Mouse (Mus musculus) monocyte, adult 5-6 weeks (primary cell): ENCODE results near the gene Slc38a2. TPM values are rescaled to one million over a fixed set of nuclear protein-coding genes. Genes with fewer than 3 reads are reported as not detected.

ENCODE experiments used
- ATAC-seq: fragments of 153-309, 156-312 bp; replicated peaks from 2 replicates; pipeline ENCODE4 v1.8.0; 2017; ENCODE audit warnings: mild to moderate bottlenecking; ENCODE audit not compliant: low TSS enrichment, insufficient number of reproducible peaks, severe bottlenecking, poor library complexity, low FRiP score
- total RNA-seq: library from RNA; stranded (forward); fragments of 200-1000, 200-491, 200-594 nt; gene quantifications from 3 replicates; pipeline ENCODE4 v1.2.3, GENCODE M21; 2017

Slc38a2 gene
- total RNA-seq, 1 experiment from 2014 or later = 68.3 TPM

DNA sequence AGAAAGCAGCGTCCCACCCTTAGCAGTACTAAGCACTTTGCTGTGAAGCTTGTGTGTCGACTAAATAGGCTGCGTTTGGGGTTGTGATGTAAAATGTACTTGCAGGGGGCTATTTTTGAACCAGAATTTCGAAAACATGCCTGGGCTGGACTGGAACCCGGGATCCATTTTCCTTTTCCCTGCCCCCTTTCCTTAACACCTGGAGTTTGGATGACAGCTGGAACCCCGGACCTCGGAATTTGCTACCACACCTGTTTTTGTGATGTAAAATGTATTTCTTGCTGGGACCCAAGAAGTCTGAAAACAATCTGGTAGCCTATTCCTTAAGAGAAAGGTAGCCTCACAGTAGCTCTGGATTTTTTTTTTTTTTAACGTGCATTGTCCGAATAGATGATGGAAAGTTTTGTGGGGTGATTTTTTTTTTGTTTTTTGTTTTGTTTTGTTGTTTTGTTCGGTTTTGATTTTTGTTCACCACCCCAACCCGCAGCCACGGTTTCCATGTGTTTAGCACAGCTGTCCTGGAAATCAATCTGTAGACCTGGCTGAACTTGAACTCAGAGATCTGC, 3.0 kb upstream of the Slc38a2 start:
- no peak for ATAC-seq

DNA sequence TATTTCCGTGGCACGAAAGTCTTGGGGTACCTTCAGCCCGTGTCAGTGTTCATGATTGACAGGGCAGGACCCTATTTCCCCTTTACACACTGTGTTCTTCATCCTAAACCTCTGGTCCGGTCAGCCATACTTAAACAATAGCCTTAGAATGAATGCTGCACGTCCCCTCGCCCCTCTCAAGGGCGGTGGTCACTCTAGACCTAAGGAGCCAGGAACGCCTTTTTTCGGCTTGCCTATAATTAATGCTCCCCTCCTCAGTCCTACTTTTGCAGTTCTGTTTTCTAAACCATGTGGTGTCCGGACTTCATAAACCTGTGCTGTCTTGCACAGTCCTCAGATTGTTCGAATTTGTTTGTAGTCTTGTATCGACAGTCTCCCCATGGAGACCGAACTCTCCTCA, 1.2 kb upstream of the Slc38a2 start:
- no peak for ATAC-seq

DNA sequence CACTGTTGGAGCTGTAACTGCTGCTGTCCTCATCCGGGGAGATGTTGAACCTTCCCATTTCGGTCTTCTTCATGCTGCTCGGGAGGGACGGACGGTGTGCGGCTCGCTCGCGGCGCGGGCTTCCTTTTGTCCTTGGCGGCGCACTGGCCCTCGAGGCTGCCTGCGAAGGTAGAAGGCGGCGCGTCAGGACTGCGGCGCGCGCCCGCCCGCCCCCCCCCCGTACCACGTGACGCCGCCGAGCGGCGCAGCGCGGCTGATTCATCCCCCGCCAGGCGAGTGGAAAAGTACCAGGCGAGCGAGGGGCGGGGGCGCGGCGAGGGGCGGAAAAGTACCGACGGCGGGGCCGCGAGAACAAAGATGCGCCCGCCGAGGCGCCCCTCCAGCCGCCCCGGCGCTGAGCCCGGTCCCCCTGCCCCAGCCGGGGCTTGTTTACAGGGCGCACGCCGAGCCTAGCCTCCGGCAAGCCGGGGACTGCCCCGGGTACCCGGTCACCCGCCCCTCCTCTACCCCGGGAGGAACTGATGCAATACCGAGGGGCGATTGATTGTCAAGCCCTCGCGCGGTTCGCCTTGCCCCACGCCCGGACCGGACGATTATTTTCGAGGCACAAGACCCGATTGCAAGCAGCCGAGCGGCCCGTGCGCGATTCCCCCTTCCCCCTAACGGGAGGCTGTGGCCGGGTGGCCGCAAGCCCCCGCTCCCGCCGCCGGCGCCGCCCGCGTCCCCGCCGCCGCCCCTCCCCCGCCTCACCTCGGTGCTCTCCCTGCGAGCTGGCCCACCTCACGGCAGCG, 677 bp downstream of the Slc38a2 start:
- ATAC-seq = peak; percentile 54

DNA sequence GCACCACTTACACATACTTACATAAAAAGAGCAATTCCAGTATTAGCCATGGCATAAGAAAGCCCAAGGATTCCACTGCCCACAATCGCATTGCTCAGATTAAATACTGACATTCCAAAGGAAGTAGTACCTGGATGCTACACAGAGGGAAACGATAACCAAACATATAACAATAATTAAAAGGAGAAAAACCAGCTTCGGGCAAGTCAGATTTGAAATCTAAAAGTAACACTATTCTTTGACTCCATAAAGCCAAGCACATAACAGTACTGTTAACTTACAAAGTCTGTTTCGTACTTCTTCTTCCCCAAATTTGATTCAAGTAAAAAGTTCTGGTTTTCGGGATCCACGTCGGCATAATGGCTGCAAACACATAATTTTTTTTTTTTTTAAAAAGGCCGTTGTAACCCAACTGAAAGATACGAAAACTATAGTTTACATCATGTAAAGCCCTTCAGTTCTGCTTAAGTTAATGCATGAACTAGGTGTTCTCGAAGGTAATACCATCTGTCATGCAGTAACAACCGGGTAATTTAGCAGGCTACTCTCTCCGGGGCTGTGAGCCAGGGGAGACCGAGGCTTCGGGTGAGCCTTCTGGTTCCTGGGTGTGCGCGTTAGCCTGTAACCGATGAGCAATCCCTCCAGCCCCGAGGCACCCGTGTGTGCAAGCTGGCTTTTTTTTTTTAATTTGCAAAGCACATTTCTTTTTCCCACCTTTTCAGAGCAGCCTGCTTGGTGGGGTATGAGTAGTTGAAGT, 1.5 kb downstream of the Slc38a2 start:
- ATAC-seq = peak; percentile 2; the same call in 1 of the 2 replicates

DNA sequence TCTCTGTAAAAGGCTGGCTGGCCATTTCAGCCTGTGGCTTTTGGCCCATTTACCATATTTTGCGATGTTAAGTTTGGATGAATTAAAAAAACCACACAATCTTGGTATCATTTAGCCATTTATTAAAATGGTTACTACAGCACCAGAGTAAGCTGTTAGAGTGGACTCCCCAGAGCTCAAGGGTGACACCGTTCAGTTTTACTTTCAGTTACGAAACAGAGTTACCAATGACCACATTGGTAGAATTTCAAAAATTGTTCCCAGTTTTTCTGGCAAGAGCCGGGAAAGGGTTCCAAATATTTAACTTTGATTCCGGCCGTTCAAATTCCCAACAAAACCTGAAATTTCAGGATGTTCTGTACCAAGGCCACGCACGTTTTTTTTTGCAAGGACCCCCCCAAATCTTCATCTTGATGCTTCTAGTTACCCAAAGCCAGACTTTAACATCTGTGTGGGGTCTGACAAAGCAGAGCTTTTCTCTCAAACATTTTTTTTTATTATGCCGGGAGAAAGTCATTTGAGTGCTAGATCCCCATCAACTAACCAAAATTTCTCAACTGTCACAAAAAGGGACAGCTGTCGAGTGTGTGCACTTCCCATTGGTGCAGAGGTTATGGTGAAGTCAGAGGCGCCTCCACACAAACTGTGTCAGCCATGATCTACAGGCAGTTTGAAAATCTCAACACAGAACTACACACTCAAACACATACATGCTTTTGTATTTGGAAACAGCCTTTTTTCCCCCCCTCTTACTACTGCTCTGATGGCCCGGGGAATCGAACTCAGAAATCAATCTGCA, 2.8 kb downstream of the Slc38a2 start:
- no peak for ATAC-seq

DNA sequence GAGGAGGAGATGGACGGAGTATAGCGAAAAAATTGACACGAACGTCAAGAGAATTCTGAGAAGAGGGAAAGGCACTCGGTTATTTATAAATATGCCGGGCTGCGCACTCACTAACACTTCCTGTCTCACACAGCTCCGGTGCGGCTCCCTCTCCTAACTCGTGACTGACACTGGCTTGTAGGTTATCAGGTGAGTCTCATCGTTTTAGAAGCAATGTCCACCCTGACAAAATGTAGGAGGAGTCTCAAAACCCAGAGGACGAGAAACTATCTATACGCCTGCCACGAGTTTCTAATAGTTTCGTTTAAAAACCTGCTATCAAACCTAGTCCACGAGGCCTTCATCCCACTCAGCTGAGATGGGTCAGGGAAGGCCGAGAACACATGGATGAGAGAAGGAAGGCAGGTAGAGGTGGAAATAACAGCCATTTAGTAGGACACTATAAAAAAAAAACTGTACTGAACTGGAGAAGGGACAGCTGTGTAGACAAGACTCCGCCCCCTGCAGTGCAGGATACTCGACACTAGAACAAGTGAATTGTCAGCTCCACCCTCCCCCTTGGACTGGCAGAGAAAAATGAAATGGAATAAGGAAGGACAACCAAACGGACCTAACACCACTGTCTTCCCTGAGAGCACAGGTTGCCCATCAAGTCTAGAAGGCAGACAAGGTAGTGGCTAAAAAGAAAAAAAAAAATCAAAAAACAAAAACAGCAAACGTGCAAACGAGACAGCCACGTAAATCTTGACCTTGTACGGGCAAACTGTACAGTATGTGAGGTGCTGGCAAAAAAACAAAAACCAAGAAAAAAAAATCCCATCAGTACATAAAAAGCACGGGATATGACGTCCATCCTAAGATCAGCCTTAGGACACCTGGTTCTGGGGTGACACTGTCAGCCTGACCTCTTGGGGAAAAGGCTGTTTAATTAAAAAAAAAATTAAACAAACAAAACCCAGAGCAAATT, 3.8 kb downstream of the Slc38a2 start:
- ATAC-seq = no peak

DNA sequence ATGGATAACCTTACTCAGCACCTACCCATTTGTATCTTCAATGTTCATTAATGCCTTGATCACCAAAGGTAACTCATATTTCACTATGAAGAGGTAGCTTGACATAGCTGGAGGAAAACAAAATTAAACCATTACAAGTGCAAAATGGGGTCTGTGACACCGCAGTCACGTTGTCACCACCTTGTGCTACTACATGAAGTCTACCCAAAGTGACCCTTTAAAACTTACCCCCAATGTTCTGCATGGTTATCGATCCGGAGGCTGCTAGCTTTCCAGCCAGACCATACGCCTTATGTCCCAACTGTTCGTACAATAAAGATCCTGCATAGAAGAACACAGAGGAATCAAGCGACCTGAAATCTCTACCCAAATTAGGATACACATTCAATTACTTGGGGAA, 4.5 kb downstream of the Slc38a2 start:
- ATAC-seq = no peak

DNA sequence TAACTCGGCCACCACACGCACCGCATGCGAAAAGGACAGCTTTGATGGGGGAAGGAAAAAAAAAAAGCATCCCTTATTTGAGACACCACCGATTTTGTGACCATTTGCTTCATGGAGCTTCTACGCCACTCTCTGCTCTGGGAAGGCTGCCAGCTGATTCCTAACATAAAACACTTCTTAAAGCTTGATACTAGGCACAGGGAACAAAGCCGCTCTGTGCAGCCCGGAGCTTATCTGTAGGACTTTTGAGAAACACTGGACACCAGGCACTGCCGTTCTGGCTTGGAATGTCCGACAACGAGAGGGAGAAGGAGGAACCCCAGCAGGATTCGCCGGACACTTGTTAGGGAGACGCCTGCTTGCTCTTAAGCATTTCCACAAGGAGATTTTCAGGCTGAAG, 5.8 kb downstream of the Slc38a2 start:
- ATAC-seq = no peak

DNA sequence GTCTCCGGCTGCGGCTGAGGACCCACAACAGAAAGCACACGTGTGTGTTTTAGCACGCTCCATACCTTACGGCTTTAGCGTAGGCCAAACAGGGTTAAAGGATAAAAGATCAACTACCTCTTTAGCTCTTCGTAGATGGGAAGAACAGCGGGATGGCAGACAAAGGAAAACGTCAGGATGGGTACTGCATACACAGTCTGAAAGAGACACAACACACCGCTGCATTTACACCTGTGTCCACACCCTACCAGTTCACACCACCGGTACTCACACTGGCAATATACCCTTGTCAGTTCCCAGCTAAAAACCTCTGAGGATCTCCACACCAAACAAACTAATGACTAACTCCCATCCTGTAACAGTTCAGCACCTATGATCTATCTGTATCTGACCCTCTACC, 7.1 kb downstream of the Slc38a2 start:
- ATAC-seq = no peak

DNA sequence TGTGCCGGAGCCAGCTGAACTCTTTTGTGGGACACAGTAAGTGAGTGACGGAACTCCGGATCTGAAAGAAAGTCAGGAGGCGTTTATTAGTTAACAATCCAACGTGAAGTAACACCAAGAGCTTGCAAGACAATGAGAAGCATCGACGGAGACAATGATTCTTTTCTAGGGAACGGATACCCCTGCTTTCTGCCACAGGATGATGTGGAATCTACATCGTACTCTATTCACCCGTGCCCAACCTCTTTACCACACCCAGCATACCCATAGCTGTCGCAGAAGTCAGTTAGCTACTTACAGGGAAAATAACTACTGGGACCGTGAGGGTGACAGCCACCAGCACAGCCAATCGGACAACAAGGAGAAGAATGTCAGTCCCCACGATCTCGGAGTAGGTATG, 8.1 kb downstream of the Slc38a2 start:
- ATAC-seq = no peak

DNA sequence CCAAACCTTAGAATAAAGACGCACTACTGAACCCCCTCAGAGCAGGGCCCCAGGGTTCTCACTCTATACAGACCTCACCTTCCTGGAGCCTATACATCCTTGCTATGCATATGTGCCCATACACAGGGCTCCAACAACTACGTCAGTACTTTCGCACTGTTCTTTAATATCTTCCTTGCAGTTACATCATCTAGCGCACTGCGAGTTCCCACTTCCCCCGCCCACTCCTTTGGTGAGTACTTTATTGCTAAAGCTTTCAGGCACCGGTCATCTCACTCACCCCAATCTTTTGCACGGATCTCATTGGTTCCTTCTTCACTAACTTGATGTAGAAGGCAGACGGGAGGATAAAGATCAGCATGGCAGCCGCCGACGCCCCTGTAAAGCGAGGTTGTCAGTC, 8.7 kb downstream of the Slc38a2 start:
- ATAC-seq = no peak

DNA sequence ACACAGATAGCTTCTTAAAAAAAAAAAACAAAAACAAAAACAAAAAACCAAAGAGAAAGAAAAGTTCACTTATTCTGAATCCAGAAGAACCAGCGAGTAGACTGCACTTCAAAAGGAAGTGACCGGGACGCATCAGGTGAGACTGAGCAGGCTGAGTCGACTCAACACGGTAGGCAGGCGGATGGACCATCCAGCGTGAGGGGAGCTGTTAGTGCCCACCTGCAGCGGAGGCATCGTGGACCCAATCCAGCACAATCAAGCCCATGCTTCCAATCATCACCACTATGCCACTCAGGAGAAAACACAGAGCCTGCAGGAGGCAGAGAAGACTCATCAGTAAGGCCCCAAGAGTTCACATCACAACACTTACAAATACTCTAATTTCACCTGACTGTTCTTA, 9.6 kb downstream of the Slc38a2 start:
- ATAC-seq = no peak

DNA sequence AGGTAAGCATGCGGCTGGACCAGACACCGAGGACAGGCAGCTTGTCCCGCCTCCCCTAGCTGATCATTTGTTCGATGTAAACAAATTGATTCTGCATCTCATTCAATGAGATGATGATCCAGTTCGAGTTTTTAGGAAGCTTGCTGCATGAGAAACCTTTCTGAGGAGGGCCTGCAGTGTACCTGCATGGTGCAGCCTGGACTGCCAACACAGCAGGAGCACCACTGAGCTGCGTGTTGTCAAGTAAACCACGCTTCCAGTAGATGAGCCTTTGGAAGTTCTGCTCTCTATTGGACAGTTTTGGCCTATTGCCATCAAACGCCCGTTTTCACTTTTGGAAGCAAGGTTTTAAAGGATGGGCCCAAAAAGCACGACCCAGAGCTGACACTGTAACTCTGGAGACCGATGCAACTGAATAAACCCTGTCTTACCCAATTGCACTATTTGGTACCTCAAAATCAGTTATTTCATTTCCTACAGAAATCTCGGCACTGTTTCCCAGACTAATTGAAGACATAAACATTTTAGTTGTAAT, 10.7 kb downstream of the Slc38a2 start:
- ATAC-seq = no peak

DNA sequence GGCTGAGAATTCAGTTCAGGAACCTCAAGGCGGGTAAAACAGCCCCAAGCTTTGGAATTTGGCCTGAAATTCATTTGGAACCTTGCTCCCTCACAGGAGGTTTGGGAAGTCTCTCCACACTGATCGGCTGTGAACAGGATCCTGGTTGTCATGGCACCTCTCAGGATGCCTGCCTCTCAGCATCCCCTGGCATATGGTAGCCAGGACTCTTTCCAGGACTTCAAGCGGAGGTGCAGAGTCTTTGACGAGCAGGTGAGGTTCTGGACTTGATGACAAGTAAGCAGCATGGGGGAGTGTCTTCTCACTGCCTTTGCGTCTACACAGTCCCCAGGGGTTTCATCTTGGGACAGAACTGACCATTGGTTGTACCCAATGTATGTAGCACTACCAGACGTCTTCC, 11.5 kb downstream of the Slc38a2 start:
- ATAC-seq = no peak

DNA sequence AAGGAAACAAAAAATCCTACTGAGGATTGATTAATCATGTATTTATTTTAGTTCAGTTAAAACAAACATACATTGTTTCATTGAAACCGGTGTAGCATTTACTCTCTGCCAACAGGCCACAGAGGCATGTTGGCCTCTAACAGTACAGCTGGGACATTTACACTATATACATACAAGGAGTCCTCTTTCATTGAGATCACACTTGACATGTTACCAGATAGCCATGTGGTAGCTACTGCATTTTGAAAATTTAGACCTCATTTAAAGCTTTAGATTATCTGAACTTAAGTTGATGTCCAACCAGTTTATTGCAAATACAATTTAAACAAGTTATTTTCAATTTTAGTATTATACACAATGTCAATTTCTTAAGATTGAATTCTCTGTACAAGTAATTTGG, 12.2 kb downstream of the Slc38a2 start:
- ATAC-seq = no peak

DNA sequence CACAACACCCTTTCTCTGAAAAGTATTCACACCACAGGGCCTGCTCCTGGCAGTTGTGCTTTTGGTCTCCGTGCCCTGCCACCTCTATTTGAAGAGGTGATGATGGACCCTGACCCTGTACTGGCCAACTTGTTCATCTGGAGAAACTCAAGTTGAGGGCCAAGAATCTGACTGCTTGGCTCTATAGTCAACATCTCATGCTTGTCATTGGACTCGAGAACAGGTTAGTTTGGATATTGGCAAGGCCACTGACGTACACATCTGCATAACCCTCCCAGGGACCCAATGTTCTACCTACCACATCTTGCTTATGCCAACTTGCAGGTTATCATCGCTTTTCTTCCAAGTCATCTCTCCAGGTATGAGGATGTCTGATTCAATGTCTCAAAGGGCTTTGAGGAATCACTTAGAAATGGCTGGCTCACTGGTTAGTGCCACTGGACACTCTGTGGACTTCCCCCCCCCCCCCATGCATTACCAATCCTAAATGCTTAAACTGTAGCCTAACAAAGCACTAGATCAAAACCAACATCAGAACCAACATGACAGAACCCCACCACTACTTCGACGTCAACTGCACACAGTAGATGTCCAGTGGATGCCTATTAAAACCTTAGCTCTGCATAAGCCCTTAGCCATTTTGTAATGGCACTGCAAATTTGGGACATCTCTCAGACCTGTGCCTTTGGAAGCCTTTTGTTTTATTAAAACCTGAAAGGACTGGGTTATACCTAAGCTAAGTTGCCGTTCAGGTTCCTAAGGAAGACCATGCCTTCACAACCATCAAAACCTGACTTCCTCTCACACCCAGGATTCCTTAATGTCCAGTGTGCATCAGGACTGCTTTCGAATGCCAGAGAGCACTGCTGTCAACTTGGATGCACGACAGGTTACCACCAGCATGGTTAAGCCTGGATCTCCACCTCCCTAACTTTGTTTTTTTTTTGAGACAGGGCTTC, 13.1 kb downstream of the Slc38a2 start:
- ATAC-seq = no peak

DNA sequence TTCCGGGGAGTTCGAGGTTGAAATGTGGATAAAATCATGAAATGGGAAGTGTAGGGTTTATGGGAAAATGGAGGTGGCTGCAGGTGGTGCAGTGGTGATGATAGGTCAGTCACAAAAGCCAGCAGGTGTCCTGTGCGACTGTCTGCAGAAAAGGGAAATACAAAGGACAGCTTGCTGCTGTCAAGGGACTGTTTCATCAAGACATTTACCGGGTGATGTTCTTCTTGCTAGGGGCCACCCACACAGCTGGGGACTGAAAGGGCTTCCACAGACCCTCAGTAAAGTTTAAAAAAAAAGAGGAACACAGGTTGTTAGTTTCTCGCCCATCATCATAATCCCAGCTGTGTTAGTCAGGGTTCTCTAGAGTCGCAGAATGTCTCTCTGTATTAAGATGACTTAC, 14.3 kb downstream of the Slc38a2 start:
- no peak for ATAC-seq
